Mouse (Mus musculus): ENCODE measurements around the gene Ugt2b37. TPM values are rescaled to one million over a fixed set of nuclear protein-coding genes. Genes with fewer than 3 reads are reported as not detected.

Gene Ugt2b37
- total and polyA plus RNA-seq, 2 experiments from 2014 or later, result not detected

Other genes with a start within 250 kb of the Ugt2b37 start
- not detected in 2 replicates for gene Ugt2b36, start 162.2 kb downstream of the Ugt2b37 start, total RNA-seq (2014; rRNA removed; ENCODE audit: low replicate concordance)
- gene Ugt2b36, start 162.2 kb downstream of the Ugt2b37 start, polyA plus RNA-seq (2015; fragmentation: Nextera tagmentation; extraction: Ambion mirVana), result not detected in 2 replicates
- gene Ugt2b5, start 114.5 kb downstream of the Ugt2b37 start, total RNA-seq (2014; rRNA removed; ENCODE audit: low replicate concordance), result not detected in 2 replicates
- gene Ugt2b5, start 114.5 kb downstream of the Ugt2b37 start, polyA plus RNA-seq (2015; fragmentation: Nextera tagmentation; extraction: Ambion mirVana), result not detected in 2 replicates
- not detected in 2 replicates for gene Ugt2a3, start 82.4 kb upstream of the Ugt2b37 start, total RNA-seq (2014; rRNA removed; ENCODE audit: low replicate concordance)
- gene Ugt2a3, start 82.4 kb upstream of the Ugt2b37 start, polyA plus RNA-seq (2015; fragmentation: Nextera tagmentation; extraction: Ambion mirVana), result not detected in 2 replicates
- gene Ugt2b38, start 169.4 kb upstream of the Ugt2b37 start, total RNA-seq (2014; rRNA removed; ENCODE audit: low replicate concordance), result not detected in 2 replicates
- gene Ugt2b38, start 169.4 kb upstream of the Ugt2b37 start, polyA plus RNA-seq (2015; fragmentation: Nextera tagmentation; extraction: Ambion mirVana), result not detected in 2 replicates
- gene Ugt2a2, start 227.5 kb upstream of the Ugt2b37 start, total RNA-seq (2014; rRNA removed; ENCODE audit: low replicate concordance), result not detected in 2 replicates
- not detected in 2 replicates for gene Ugt2a2, start 227.5 kb upstream of the Ugt2b37 start, polyA plus RNA-seq (2015; fragmentation: Nextera tagmentation; extraction: Ambion mirVana)
- gene Gm43638, start 232.0 kb upstream of the Ugt2b37 start, total RNA-seq (2014; rRNA removed; ENCODE audit: low replicate concordance), result not detected in 2 replicates
- not detected in 2 replicates for gene Gm43638, start 232.0 kb upstream of the Ugt2b37 start, polyA plus RNA-seq (2015; fragmentation: Nextera tagmentation; extraction: Ambion mirVana)
- gene Ugt2a1, start 236.1 kb upstream of the Ugt2b37 start, total RNA-seq (2014; rRNA removed; ENCODE audit: low replicate concordance), result not detected in 2 replicates
- gene Ugt2a1, start 236.1 kb upstream of the Ugt2b37 start, polyA plus RNA-seq (2015; fragmentation: Nextera tagmentation; extraction: Ambion mirVana), result not detected in 2 replicates